Mouse (Mus musculus): ENCODE measurements at regions not wholly inside any gene's neighbourhood (a gene's known extent, or its start where the extent isn't known, plus 50 kb on each side); places are given as distances from the start of the nearest gene placed in this dataset.

- DNase-seq (ENCODE audit: extremely low read depth, low read depth, low spot score) = no peak
- WGBS = 95% methylated on average over 1 of the region's 1 CpGs
- H3K27me3 ChIP-seq (ENCODE audit: control insufficient read depth, insufficient read depth, low read length) = no peaks in the 10 kb centered on the region
- TF ChIP-seq CTCF (IDR thresholded peaks at IDR 0.05; ENCODE audit: low read depth, low read length) = no peak
- TF ChIP-seq POLR2A (IDR thresholded peaks at IDR 0.05; ENCODE audit: extremely low read depth, insufficient read depth, low read length) = no peak
- H3K4me1 ChIP-seq (ENCODE audit: control insufficient read depth, insufficient read depth, low read length) = no peaks in the 10 kb centered on the region
- H3K79me2 ChIP-seq (ENCODE audit: control insufficient read depth, insufficient read depth, low read length) = no peaks in the 10 kb centered on the region
- no peak overlapping the region for H3K27ac ChIP-seq (replicated peaks; ENCODE audit: insufficient read depth, low read depth, low read length)
- H3K36me3 ChIP-seq (ENCODE audit: control insufficient read depth, insufficient read depth, low read length) = no peaks in the 10 kb centered on the region
- no peak overlapping the region for H3K9ac ChIP-seq (ENCODE audit: low read depth, low read length)
- H3K4me3 ChIP-seq (ENCODE audit: insufficient read depth, low read depth, low read length) = no peak overlapping the region
Measured at GRCm38 (mm10) chr14:73730796-73731195, 69.8 kb downstream of the Gm21750 start.

GRCm38 (mm10) chr14:73732161-73732560, 71.1 kb downstream of the Gm21750 start:
- DNase-seq (ENCODE audit: extremely low read depth, low read depth, low spot score) = no peak
- Histone ChIP-seq H3K27me3 (ENCODE audit: control insufficient read depth, insufficient read depth, low read length) (no peaks in the 10 kb centered on the region), H3K4me3 (ENCODE audit: insufficient read depth, low read depth, low read length) (no peak overlapping the region), H3K36me3 (ENCODE audit: control insufficient read depth, insufficient read depth, low read length) (no peaks in the 10 kb centered on the region), H3K79me2 (ENCODE audit: control insufficient read depth, insufficient read depth, low read length) (no peaks in the 10 kb centered on the region), H3K9ac (ENCODE audit: low read depth, low read length) (no peak overlapping the region), H3K27ac (replicated peaks; ENCODE audit: insufficient read depth, low read depth, low read length) (no peak overlapping the region), H3K4me1 (ENCODE audit: control insufficient read depth, insufficient read depth, low read length) (no peaks in the 10 kb centered on the region)
- TF ChIP-seq POLR2A (IDR thresholded peaks at IDR 0.05; ENCODE audit: extremely low read depth, insufficient read depth, low read length) = no peak
- TF ChIP-seq CTCF (IDR thresholded peaks at IDR 0.05; ENCODE audit: low read depth, low read length) = no peak
- 57% methylated on average over 3 of the region's 3 CpGs for WGBS

- no peak overlapping the region for H3K27ac ChIP-seq (replicated peaks; ENCODE audit: insufficient read depth, low read depth, low read length)
Measured at GRCm38 (mm10) chr14:73750790-73751189, 89.8 kb downstream of the Gm21750 start.

GRCm38 (mm10) chr14:73759986-73760385, 99.0 kb downstream of the Gm21750 start:
- H3K4me3 ChIP-seq (ENCODE audit: insufficient read depth, low read depth, low read length) = no peak overlapping the region
- TF ChIP-seq POLR2A (IDR thresholded peaks at IDR 0.05; ENCODE audit: extremely low read depth, insufficient read depth, low read length) (no peak), CTCF (IDR thresholded peaks at IDR 0.05; ENCODE audit: low read depth, low read length) (no peak)
- peak; percentile 1 for DNase-seq (ENCODE audit: extremely low read depth, low read depth, low spot score)
- WGBS = 16% methylated on average over 1 of the region's 1 CpGs
- H3K27ac ChIP-seq (replicated peaks; ENCODE audit: insufficient read depth, low read depth, low read length) = no peak overlapping the region
- no peaks in the 10 kb centered on the region for H3K79me2 ChIP-seq (ENCODE audit: control insufficient read depth, insufficient read depth, low read length)
- no peaks in the 10 kb centered on the region for H3K27me3 ChIP-seq (ENCODE audit: control insufficient read depth, insufficient read depth, low read length)
- H3K36me3 ChIP-seq (ENCODE audit: control insufficient read depth, insufficient read depth, low read length) = no peaks in the 10 kb centered on the region
- no peaks in the 10 kb centered on the region for H3K4me1 ChIP-seq (ENCODE audit: control insufficient read depth, insufficient read depth, low read length)
- H3K9ac ChIP-seq (ENCODE audit: low read depth, low read length) = no peak overlapping the region

More at GRCm38 (mm10) chr14:73750790-73751189, 89.8 kb downstream of the Gm21750 start:
- no peak for TF ChIP-seq POLR2A (IDR thresholded peaks at IDR 0.05; ENCODE audit: extremely low read depth, insufficient read depth, low read length)
- TF ChIP-seq CTCF (IDR thresholded peaks at IDR 0.05; ENCODE audit: low read depth, low read length) = no peak
- no peak overlapping the region for H3K4me3 ChIP-seq (ENCODE audit: insufficient read depth, low read depth, low read length)
- WGBS = 68% methylated on average over 6 of the region's 6 CpGs
- H3K79me2 ChIP-seq (ENCODE audit: control insufficient read depth, insufficient read depth, low read length) = no peaks in the 10 kb centered on the region
- H3K9ac ChIP-seq (ENCODE audit: low read depth, low read length) = no peak overlapping the region
- no peaks in the 10 kb centered on the region for H3K27me3 ChIP-seq (ENCODE audit: control insufficient read depth, insufficient read depth, low read length)
- DNase-seq (ENCODE audit: extremely low read depth, low read depth, low spot score) = no peak
- no peaks in the 10 kb centered on the region for H3K36me3 ChIP-seq (ENCODE audit: control insufficient read depth, insufficient read depth, low read length)
- H3K4me1 ChIP-seq (ENCODE audit: control insufficient read depth, insufficient read depth, low read length) = no peaks in the 10 kb centered on the region

GRCm38 (mm10) chr14:73772964-73773363, 111.9 kb downstream of the Gm21750 start:
- WGBS = 59% methylated on average over 3 of the region's 3 CpGs
- Histone ChIP-seq H3K4me3 (ENCODE audit: insufficient read depth, low read depth, low read length) (no peak overlapping the region), H3K79me2 (ENCODE audit: control insufficient read depth, insufficient read depth, low read length) (no peaks in the 10 kb centered on the region), H3K36me3 (ENCODE audit: control insufficient read depth, insufficient read depth, low read length) (no peaks in the 10 kb centered on the region), H3K27ac (replicated peaks; ENCODE audit: insufficient read depth, low read depth, low read length) (no peak overlapping the region), H3K9ac (ENCODE audit: low read depth, low read length) (no peak overlapping the region), H3K27me3 (ENCODE audit: control insufficient read depth, insufficient read depth, low read length) (no peaks in the 10 kb centered on the region; the same call in 1 of the 2 replicates), H3K4me1 (ENCODE audit: control insufficient read depth, insufficient read depth, low read length) (no peaks in the 10 kb centered on the region)
- TF ChIP-seq CTCF (IDR thresholded peaks at IDR 0.05; ENCODE audit: low read depth, low read length) (no peak), POLR2A (IDR thresholded peaks at IDR 0.05; ENCODE audit: extremely low read depth, insufficient read depth, low read length) (no peak)
- no peak for DNase-seq (ENCODE audit: extremely low read depth, low read depth, low spot score)

- H3K4me1 ChIP-seq (ENCODE audit: control insufficient read depth, insufficient read depth, low read length) = no peaks in the 10 kb centered on the region
- no peaks in the 10 kb centered on the region for H3K36me3 ChIP-seq (ENCODE audit: control insufficient read depth, insufficient read depth, low read length)
- WGBS = 12% methylated on average over 1 of the region's 1 CpGs
- no peak for DNase-seq (ENCODE audit: extremely low read depth, low read depth, low spot score)
- H3K9ac ChIP-seq (ENCODE audit: low read depth, low read length) = no peak overlapping the region
- TF ChIP-seq CTCF (IDR thresholded peaks at IDR 0.05; ENCODE audit: low read depth, low read length) = no peak
- TF ChIP-seq POLR2A (IDR thresholded peaks at IDR 0.05; ENCODE audit: extremely low read depth, insufficient read depth, low read length) = no peak
- no peaks in the 10 kb centered on the region for H3K79me2 ChIP-seq (ENCODE audit: control insufficient read depth, insufficient read depth, low read length)
- H3K27ac ChIP-seq (replicated peaks; ENCODE audit: insufficient read depth, low read depth, low read length) = no peak overlapping the region
- no peaks in the 10 kb centered on the region; the same call in 1 of the 2 replicates for H3K27me3 ChIP-seq (ENCODE audit: control insufficient read depth, insufficient read depth, low read length)
- no peak overlapping the region for H3K4me3 ChIP-seq (ENCODE audit: insufficient read depth, low read depth, low read length)
Measured at GRCm38 (mm10) chr14:73773810-73774209, 112.8 kb downstream of the Gm21750 start.
